Mouse (Mus musculus) heart, postnatal 0 days (tissue): Measurements from ENCODE around the gene Elmsan1.

Source experiments
- CTCF ChIP-seq: IDR thresholded peaks from 2 replicates; pipeline ENCODE4 v1.5.1; 2016; ENCODE audit warnings: antibody characterized with exemption, control low read depth, low read depth
- EP300 ChIP-seq: IDR thresholded peaks from 2 replicates; pipeline ENCODE4 v1.6.1; 2016; ENCODE audit warnings: antibody characterized with exemption, low read depth

DNA sequence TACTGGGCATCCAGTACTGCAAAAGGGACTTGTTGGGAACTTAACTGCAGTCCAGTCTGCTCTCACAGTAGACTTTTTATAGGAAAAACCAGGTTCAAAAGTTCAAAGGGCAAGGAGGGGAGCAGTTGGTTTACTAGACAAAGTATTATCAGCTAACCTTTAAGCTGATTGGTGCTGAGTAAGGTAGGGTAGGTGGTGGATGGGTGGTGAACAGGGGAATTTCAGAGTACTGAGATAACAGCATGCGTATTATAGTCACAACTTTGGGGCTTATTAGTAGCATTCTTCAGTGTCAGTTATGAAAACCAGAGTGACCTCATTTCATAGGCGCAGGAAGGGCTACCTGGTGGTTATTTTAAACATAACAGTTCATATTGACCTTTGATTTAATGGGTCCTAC is 119.1 kb downstream of the Elmsan1 start:
- no peak for TF ChIP-seq CTCF
- no peak for TF ChIP-seq EP300
